Mouse (Mus musculus) heart, embryonic 11.5 days (tissue): ENCODE results near the gene Lrrc27. TPM values are rescaled to one million over a fixed set of nuclear protein-coding genes. Genes with fewer than 3 reads are reported as not detected.

Experiments used
- ATAC-seq: fragments of 200-750 bp; cut with Nextera tagmentation; replicated peaks from 2 replicates; pipeline ENCODE4 v1.8.0; 2017; ENCODE audit warnings: moderate library complexity; ENCODE audit not compliant: insufficient number of reproducible peaks, low FRiP score, low TSS enrichment
- H3K27ac ChIP-seq: fragments of 300-500 bp; sonication (generic); 2 replicates; pipeline ENCODE4 v1.5.1; 2014; ENCODE audit warnings: mild to moderate bottlenecking, low read depth, low read length
- H3K27me3 ChIP-seq: fragments of 300-500 bp; sonication (generic); 2 replicates; pipeline ENCODE4 v1.6.1; 2014; ENCODE audit warnings: mild to moderate bottlenecking, low read length, mixed read lengths; ENCODE audit not compliant: control insufficient read depth, insufficient read depth
- H3K36me3 ChIP-seq: fragments of 300-500 bp; sonication (generic); 2 replicates; pipeline ENCODE4 v1.6.1; 2014; ENCODE audit warnings: mild to moderate bottlenecking, low read length, moderate library complexity, mixed read lengths; ENCODE audit not compliant: control insufficient read depth, insufficient read depth
- H3K4me1 ChIP-seq: fragments of 300-500 bp; sonication (generic); 2 replicates; pipeline ENCODE4 v1.6.1; 2014; ENCODE audit warnings: low read length; ENCODE audit not compliant: control insufficient read depth, insufficient read depth
- H3K4me2 ChIP-seq: fragments of 300-500 bp; sonication (generic); 2 replicates; pipeline ENCODE4 v1.6.1; 2014; ENCODE audit warnings: mild to moderate bottlenecking, moderate library complexity
- H3K4me3 ChIP-seq: fragments of 300-500 bp; sonication (generic); 2 replicates; pipeline ENCODE4 v1.5.1; 2014; ENCODE audit warnings: low read depth, low read length
- H3K9ac ChIP-seq: fragments of 300-500 bp; sonication (generic); 2 replicates; pipeline ENCODE4 v1.6.1; 2014; ENCODE audit warnings: mild to moderate bottlenecking, low read depth, low read length, moderate library complexity
- H3K9me3 ChIP-seq: fragments of 300-500 bp; sonication (generic); replicated peaks from 2 replicates; pipeline ENCODE4 v1.6.1; 2016; ENCODE audit warnings: low read length; ENCODE audit not compliant: control insufficient read depth
- WGBS: fragments of 180-500 bp; shearing (Covaris S2); extraction: QIAGEN DNeasy Blood & Tissue Kit; methylation state at CpG from one replicate; pipeline ENCODE4 v1.1.7; 2014; ENCODE audit not compliant: insufficient replicate concordance; 5-methylcytosine and 5-hydroxymethylcytosine counted together
- polyA plus RNA-seq: library from polyadenylated mRNA; unstranded; fragments of >200 nt; fragmentation: Nextera tagmentation; extraction: Ambion mirVana; gene quantifications from 2 replicates; pipeline ENCODE4 v1.2.1, GENCODE M21; 2014

The Lrrc27 gene
- polyA plus RNA-seq, 1 experiment from 2014 or later, result 4.9 TPM

DNA sequence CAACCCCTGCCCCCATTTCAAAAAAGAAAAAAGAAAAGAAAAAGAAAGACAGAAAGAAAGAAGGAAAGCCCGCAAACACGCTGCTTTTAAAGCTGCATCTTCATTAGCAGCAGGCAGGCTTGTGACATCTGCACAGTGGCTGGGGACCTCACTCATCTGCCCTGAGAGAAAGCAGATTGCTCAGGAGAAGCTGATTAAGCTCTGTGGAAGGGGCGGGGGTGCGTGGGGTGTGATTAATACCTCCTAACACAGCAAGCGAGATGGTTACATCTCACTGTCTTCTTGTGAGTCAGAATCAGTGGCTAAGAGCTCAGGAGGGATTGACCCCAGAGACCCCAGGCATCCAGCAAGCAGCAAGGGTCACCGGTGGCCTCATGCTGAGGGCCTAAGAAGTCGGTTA lies 64.7 kb downstream of the Lrrc27 start:
- Histone ChIP-seq H3K9me3 (no peaks in the 10 kb centered on the region), H3K4me2 (no peak overlapping the region), H3K4me3 (no peak overlapping the region), H3K36me3 (no peaks in the 10 kb centered on the region), H3K4me1 (peaks cover 45% of the 10 kb centered on the region), H3K27ac (no peak overlapping the region), H3K9ac (no peak overlapping the region), H3K27me3 (no peaks in the 10 kb centered on the region)
- no peak for ATAC-seq
- WGBS, result 75% methylated on average over 7 of the region's 7 CpGs

GRCm38 (mm10) chr7:139279571-139279970 lies 66.8 kb downstream of the Lrrc27 start:
- H3K9ac ChIP-seq, result 0 out of 2 replicates have a peak overlapping the region, but pooled peaks have one; percentile 34
- no peaks in the 10 kb centered on the region for H3K36me3 ChIP-seq
- H3K4me2 ChIP-seq, result no peak overlapping the region
- peaks cover 27% of the 10 kb centered on the region for H3K4me1 ChIP-seq
- no peaks in the 10 kb centered on the region for H3K27me3 ChIP-seq
- no peak for ATAC-seq
- H3K4me3 ChIP-seq, result no peak overlapping the region
- H3K27ac ChIP-seq, result no peak overlapping the region
- H3K9me3 ChIP-seq, result no peaks in the 10 kb centered on the region
- WGBS, result 65% methylated on average over 5 of the region's 5 CpGs

DNA sequence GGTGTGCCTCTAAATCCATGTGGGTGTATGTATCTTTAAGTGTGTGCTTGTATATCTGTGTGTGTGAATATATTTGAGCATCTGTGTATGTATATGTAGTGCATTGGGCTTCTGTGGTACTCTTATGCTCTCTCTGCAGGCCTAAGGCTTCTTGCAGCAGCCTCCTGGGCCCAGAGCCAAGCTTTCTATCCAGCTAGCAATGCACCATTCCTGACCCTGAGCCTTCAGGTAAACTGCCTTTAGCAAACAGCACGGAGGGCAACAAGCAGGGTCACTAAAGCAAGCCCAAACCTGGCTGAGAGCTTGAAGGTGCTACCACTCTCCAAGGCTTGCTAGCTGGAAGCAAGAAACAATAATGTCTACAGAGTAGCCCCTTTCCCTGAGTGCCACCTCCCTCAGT lies 67.3 kb downstream of the Lrrc27 start:
- no peaks in the 10 kb centered on the region for H3K36me3 ChIP-seq
- 78% methylated on average over 1 of the region's 1 CpGs for WGBS
- no peak overlapping the region for H3K4me3 ChIP-seq
- H3K4me2 ChIP-seq, result no peak overlapping the region
- no peaks in the 10 kb centered on the region for H3K9me3 ChIP-seq
- no peak overlapping the region for H3K9ac ChIP-seq
- ATAC-seq, result no peak
- peaks cover 27% of the 10 kb centered on the region for H3K4me1 ChIP-seq
- H3K27me3 ChIP-seq, result no peaks in the 10 kb centered on the region
- no peak overlapping the region for H3K27ac ChIP-seq

DNA sequence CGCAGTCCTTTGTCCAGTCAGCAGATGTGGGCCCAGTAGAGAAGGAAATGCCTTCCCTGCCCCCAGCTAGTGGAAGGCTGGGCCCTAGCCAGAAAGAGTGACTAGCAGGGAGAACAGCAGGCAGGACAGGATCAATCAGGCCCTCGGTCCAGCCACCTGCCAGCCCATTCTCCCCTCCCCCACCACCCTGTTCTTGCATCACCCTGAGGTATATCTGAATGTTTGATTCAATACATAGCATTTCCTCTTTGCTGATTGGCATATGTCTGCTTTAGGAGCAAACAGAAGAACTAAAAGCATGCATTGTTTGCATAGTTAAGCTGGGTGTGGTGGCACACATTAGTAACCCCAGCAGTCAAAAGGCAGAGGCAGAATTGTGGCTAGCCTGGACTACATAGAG lies 68.4 kb downstream of the Lrrc27 start:
- H3K36me3 ChIP-seq, result no peaks in the 10 kb centered on the region

GRCm38 (mm10) chr7:139282037-139282436 lies 69.2 kb downstream of the Lrrc27 start:
- no peak for ATAC-seq
- H3K9ac ChIP-seq, result no peak overlapping the region
- H3K4me3 ChIP-seq, result no peak overlapping the region
- no peak overlapping the region for H3K27ac ChIP-seq
- no peak overlapping the region for H3K4me2 ChIP-seq
- no peaks in the 10 kb centered on the region for H3K9me3 ChIP-seq
- peaks cover 24% of the 10 kb centered on the region for H3K4me1 ChIP-seq
- H3K36me3 ChIP-seq, result no peaks in the 10 kb centered on the region
- no peaks in the 10 kb centered on the region for H3K27me3 ChIP-seq
- WGBS, result 74% methylated on average over 3 of the region's 3 CpGs

More for the DNA sequence above, 68.4 kb downstream of the Lrrc27 start:
- 21% methylated on average over 2 of the region's 2 CpGs for WGBS
- Histone ChIP-seq H3K4me3 (no peak overlapping the region), H3K4me2 (no peak overlapping the region), H3K9me3 (no peaks in the 10 kb centered on the region), H3K27me3 (no peaks in the 10 kb centered on the region), H3K27ac (no peak overlapping the region), H3K4me1 (peaks cover 24% of the 10 kb centered on the region), H3K9ac (no peak overlapping the region)
- no peak for ATAC-seq

- Histone ChIP-seq H3K36me3 (no peaks in the 10 kb centered on the region), H3K9me3 (no peaks in the 10 kb centered on the region), H3K4me3 (no peak overlapping the region), H3K4me2 (no peak overlapping the region), H3K27ac (no peak overlapping the region), H3K4me1 (peaks cover 9% of the 10 kb centered on the region), H3K27me3 (no peaks in the 10 kb centered on the region), H3K9ac (no peak overlapping the region)
- ATAC-seq, result no peak
- 56% methylated on average over 16 of the region's 16 CpGs for WGBS
Measured at GRCm38 (mm10) chr7:139285295-139285943, 72.6 kb downstream of the Lrrc27 start.

DNA sequence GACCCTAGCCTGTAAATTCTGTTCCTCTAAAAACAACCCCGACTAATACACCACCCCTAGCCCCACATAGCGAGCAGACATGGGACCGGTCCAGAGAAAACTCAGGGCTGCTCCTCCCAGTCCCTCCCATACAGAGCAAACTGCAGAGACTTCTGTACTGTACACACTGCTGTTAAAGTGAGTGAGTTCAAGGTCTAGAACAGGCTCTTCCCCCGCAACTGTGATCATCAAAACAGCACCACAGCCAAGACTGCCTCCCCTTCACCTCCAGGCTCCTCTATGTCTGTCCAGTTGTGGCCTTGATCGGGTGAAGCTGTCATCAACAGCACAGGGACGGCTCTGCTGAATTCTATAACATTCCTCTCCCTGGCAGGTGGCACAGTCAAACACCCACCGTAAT lies 75.8 kb downstream of the Lrrc27 start:
- WGBS, result 66% methylated on average over 7 of the region's 7 CpGs

More for the DNA sequence above, 75.8 kb downstream of the Lrrc27 start:
- H3K4me3 ChIP-seq, result no peak overlapping the region
- H3K4me2 ChIP-seq, result no peak overlapping the region
- H3K9ac ChIP-seq, result no peak overlapping the region
- no peak overlapping the region for H3K27ac ChIP-seq
- H3K9me3 ChIP-seq, result no peaks in the 10 kb centered on the region
- no peaks in the 10 kb centered on the region for H3K27me3 ChIP-seq
- no peak for ATAC-seq
- H3K4me1 ChIP-seq, result no peaks in the 10 kb centered on the region
- no peaks in the 10 kb centered on the region for H3K36me3 ChIP-seq

Other genes starting within 250 kb of the Lrrc27 start
- 3.9 and 4.4 TPM in 2 replicates for gene Dpysl4, start 127.0 kb upstream of the Lrrc27 start, polyA plus RNA-seq
- not detected in 2 replicates for gene Stk32c, start 319 bp downstream of the Lrrc27 start, polyA plus RNA-seq
- gene Pwwp2b, start 35.5 kb downstream of the Lrrc27 start, polyA plus RNA-seq, result 8.4 TPM in 2 replicates
- gene Inpp5a, start 176.1 kb downstream of the Lrrc27 start, polyA plus RNA-seq, result 69.8 and 74.4 TPM in 2 replicates